Mouse (Mus musculus) T-cell, adult 66 days (primary cell): ENCODE measurements around the gene Olfr1337. TPM values are rescaled to one million over a fixed set of nuclear protein-coding genes. Genes with fewer than 3 reads are reported as not detected.

Source experiments
- total RNA-seq, 2 experiments: library from RNA; stranded (reverse); gene quantifications; 3 replicates in 1 of 2; 4 replicates in 1 of 2; pipeline ENCODE4 v1.2.4; 2023

Gene Olfr1337
- total RNA-seq: not detected

GRCm38 (mm10) chr4:118782486-118782885 is at the start of gene Olfr1337:
TSS of gene Olfr1337 (minus strand) at chr4:118782586.

GRCm38 (mm10) chr4:118809844-118810243 is 27.5 kb upstream of the Olfr1337 start, which contains the start of gene Olfr1335:
TSS of gene Olfr1335 (minus strand) at chr4:118809944.

GRCm38 (mm10) chr4:118758637-118759036 is 23.7 kb downstream of the Olfr1337 start, which contains the start of gene Olfr1338:
TSS of gene Olfr1338 (minus strand) at chr4:118758737.

DNA sequence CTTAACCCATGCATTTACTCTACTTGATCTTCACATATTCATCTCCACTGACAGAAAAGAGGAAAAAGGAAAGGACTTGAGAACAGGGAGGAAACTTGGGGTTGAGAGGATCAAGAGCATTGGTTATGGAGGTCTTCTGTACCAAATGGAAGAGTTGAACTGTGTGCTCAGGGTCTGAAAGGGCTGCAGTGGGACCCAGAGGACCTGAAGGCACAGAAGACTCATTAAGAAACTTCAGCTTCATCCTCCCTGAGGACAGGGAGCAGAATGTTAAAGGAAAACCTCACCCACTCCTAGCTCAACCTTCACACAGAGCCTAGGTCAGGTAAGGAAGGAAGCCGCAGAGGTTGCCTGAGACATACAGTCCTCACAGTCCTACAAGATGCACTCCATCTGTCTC is 50.5 kb downstream of the Olfr1337 start, which contains the start of gene Olfr1339:
Gene Olfr1339, plus strand, starts transcription at position 301 of the 400 bp plus-strand sequence.

Other genes starting within 250 kb of the Olfr1337 start
- gene Tmem125, start 238.5 kb downstream of the Olfr1337 start, total RNA-seq: not detected
- gene Cfap57, start 161.8 kb downstream of the Olfr1337 start, total RNA-seq: under 1 TPM in 1 of 2 experiments, not detected in 1; 0.15 TPM
- 10 to 100 TPM; 74.4 to 86.4 TPM for gene Ebna1bp2, start 161.8 kb downstream of the Olfr1337 start, total RNA-seq
- not detected for gene Olfr62, start 123.6 kb downstream of the Olfr1337 start, total RNA-seq
- gene Olfr1342, start 89.8 kb downstream of the Olfr1337 start, total RNA-seq: not detected
- not detected for gene Olfr1341, start 79.1 kb downstream of the Olfr1337 start, total RNA-seq
- not detected for gene Olfr1340, start 62.4 kb downstream of the Olfr1337 start, total RNA-seq
- not detected for gene Olfr1339, start 50.4 kb downstream of the Olfr1337 start, total RNA-seq
- not detected for gene Olfr1338, start 23.8 kb downstream of the Olfr1337 start, total RNA-seq
- not detected for gene Olfr1335, start 27.4 kb upstream of the Olfr1337 start, total RNA-seq
- gene Olfr1333, start 53.7 kb upstream of the Olfr1337 start, total RNA-seq: not detected
- not detected for gene Olfr1331, start 82.1 kb upstream of the Olfr1337 start, total RNA-seq
- not detected for gene Olfr1330, start 106.0 kb upstream of the Olfr1337 start, total RNA-seq
- not detected for gene Olfr1329, start 134.9 kb upstream of the Olfr1337 start, total RNA-seq
- not detected for gene Olfr1328, start 156.0 kb upstream of the Olfr1337 start, total RNA-seq
- gene Lao1, start 179.0 kb upstream of the Olfr1337 start, total RNA-seq: not detected